Mouse (Mus musculus) embryonic facial prominence, embryonic 11.5 days (tissue): ENCODE data around the gene Srsf7. TPM values are rescaled to one million over a fixed set of nuclear protein-coding genes. Genes with fewer than 3 reads are reported as not detected.
A peak's percentile ranks its signal among the peaks of the same experiment; 100 is the strongest.
"Not testable (repeated sequence)": the region's sequence is repeated elsewhere in the genome, so short reads cannot be mapped to it uniquely, and the experiment has no call there.

Experiments used
- ATAC-seq: fragments of 200-750 bp; cut with Nextera tagmentation; replicated peaks from 2 replicates; pipeline ENCODE4 v1.8.0; 2017; ENCODE audit warnings: low read depth; ENCODE audit not compliant: insufficient number of reproducible peaks, low FRiP score, low TSS enrichment
- DNase-seq: peaks from one replicate; pipeline ENCODE4 v3.0.0-alpha.2; 2015; ENCODE audit warnings: low spot score
- H3K27ac ChIP-seq: fragments of 300-500 bp; sonication (generic); replicated peaks from 2 replicates; pipeline ENCODE4 v1.5.1; 2014; ENCODE audit warnings: mild to moderate bottlenecking, low read depth, low read length, control low read depth
- H3K27me3 ChIP-seq: fragments of 300-500 bp; sonication (generic); 2 replicates; pipeline ENCODE4 v1.6.1; 2014; ENCODE audit warnings: mild to moderate bottlenecking, low read length, moderate library complexity, mixed read lengths; ENCODE audit not compliant: control insufficient read depth, insufficient read depth
- H3K36me3 ChIP-seq: fragments of 300-500 bp; sonication (generic); replicated peaks from 2 replicates; pipeline ENCODE4 v1.6.1; 2014; ENCODE audit warnings: low read depth, mild to moderate bottlenecking, low read length, moderate library complexity, mixed read lengths; ENCODE audit not compliant: control insufficient read depth, insufficient read depth
- H3K4me1 ChIP-seq: fragments of 300-500 bp; sonication (generic); 2 replicates; pipeline ENCODE4 v1.6.1; 2014; ENCODE audit warnings: low read length, mixed read lengths; ENCODE audit not compliant: control insufficient read depth, insufficient read depth
- H3K4me2 ChIP-seq: fragments of 300-500 bp; sonication (generic); 2 replicates; pipeline ENCODE4 v1.6.1; 2014; ENCODE audit warnings: low read depth, mild to moderate bottlenecking, control low read depth, low read length, moderate library complexity
- H3K4me3 ChIP-seq: fragments of 300-500 bp; sonication (generic); 2 replicates; pipeline ENCODE4 v1.5.1; 2014; ENCODE audit warnings: low read depth, low read length, control low read depth
- H3K9ac ChIP-seq: fragments of 300-500 bp; sonication (generic); replicated peaks from 2 replicates; pipeline ENCODE4 v1.6.1; 2014; ENCODE audit warnings: mild to moderate bottlenecking, control low read depth, low read length
- H3K9me3 ChIP-seq: fragments of 300-500 bp; sonication (generic); replicated peaks from 2 replicates; pipeline ENCODE4 v1.6.1; 2016; ENCODE audit warnings: mild to moderate bottlenecking, low read length, inconsistent platforms, mixed read lengths; ENCODE audit not compliant: control insufficient read depth
- WGBS: fragments of 180-500 bp; shearing (Covaris S2); extraction: QIAGEN DNeasy Blood & Tissue Kit; methylation state at CpG from one replicate; pipeline ENCODE4 v1.1.7; 2014; 5-methylcytosine and 5-hydroxymethylcytosine counted together
- polyA plus RNA-seq: library from polyadenylated mRNA; unstranded; fragments of >200 nt; fragmentation: Nextera tagmentation; extraction: Ambion mirVana; gene quantifications from 2 replicates; pipeline ENCODE4 v1.2.1, GENCODE M21; 2014

Gene Srsf7
- polyA plus RNA-seq, 1 experiment from 2014 or later: 1,051 TPM

DNA sequence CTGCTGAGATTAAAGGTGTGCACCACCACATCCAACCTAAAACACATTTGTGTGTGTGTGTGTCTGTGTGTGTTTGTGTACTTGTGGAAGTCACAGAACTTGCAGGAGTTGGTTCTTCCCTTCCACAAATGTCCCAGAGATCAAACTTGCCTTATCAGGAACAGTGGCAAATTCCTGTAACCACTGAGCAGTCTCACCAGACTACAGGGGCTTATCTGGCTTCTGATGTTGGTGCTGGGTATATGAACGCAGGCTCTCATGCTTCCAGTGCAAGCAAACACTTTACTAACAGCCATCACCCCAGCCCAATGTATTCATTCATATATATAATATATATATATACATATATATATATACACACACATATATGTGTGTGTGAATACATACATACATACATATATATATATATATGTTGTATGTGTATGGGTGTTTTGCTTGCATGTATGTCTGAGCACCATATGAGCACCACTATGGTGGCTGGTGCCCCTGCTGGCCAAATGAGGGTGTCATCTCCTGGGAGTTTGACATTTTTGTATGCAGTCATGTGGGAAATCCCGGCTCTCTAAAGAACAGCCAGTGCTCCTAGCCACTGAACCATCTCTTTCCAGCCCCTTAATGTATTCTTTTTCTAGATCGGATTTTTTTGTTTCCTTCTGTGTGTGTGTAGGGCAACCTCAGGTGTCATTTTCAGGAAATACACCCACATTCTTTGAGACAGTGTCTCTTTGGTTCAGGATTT is 15.0 kb upstream of the Srsf7 start:
- no peak overlapping the region for H3K9ac ChIP-seq
- no peak overlapping the region for H3K27ac ChIP-seq
- 75% methylated on average over 3 of the region's 3 CpGs for WGBS
- no peaks in the 10 kb centered on the region for H3K9me3 ChIP-seq
- ATAC-seq (no peak), DNase-seq (no peak)
- no peak overlapping the region for H3K4me3 ChIP-seq
- no peaks in the 10 kb centered on the region for H3K27me3 ChIP-seq
- no peaks in the 10 kb centered on the region for H3K36me3 ChIP-seq
- no peaks in the 10 kb centered on the region for H3K4me1 ChIP-seq
- H3K4me2 ChIP-seq: no peak overlapping the region

DNA sequence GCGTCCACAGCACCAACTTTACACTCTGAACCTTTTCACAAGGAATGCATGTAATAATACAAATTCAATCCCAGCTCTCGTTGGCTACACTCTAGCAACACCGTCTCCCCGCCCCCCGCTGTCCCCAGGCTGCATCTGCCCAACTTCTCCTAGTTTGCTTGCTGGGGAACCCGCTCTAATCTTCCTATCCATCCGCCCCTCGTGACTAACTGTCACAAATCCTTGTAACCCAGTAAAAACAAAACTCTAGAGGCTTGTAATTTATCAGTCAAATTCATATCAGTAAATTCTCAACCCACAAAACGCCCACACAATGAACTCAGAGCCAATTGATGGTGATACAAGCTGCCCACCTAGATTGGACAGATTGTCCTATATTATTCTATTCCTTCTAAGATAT is 14.1 kb upstream of the Srsf7 start:
- no peak overlapping the region for H3K9ac ChIP-seq
- DNase-seq (no peak), ATAC-seq (no peak)
- H3K36me3 ChIP-seq: no peaks in the 10 kb centered on the region
- no peaks in the 10 kb centered on the region for H3K27me3 ChIP-seq
- no peak overlapping the region for H3K4me3 ChIP-seq
- WGBS: 65% methylated on average over 9 of the region's 9 CpGs
- no peaks in the 10 kb centered on the region for H3K4me1 ChIP-seq
- no peak overlapping the region for H3K27ac ChIP-seq
- no peaks in the 10 kb centered on the region for H3K9me3 ChIP-seq
- no peak overlapping the region for H3K4me2 ChIP-seq

GRCm38 (mm10) chr17:80220131-80220530 is 13.0 kb upstream of the Srsf7 start:
- DNase-seq (no peak), ATAC-seq (no peak)
- Histone ChIP-seq H3K9ac (no peak overlapping the region), H3K36me3 (no peaks in the 10 kb centered on the region), H3K27ac (no peak overlapping the region), H3K4me3 (no peak overlapping the region), H3K27me3 (no peaks in the 10 kb centered on the region), H3K4me2 (no peak overlapping the region), H3K9me3 (no peaks in the 10 kb centered on the region), H3K4me1 (no peaks in the 10 kb centered on the region)
- 75% methylated on average over 2 of the region's 2 CpGs for WGBS

GRCm38 (mm10) chr17:80213998-80214397 is 6.9 kb upstream of the Srsf7 start:
- DNase-seq, H3K27me3 ChIP-seq, H3K9ac ChIP-seq, H3K4me1 ChIP-seq, H3K9me3 ChIP-seq, H3K4me3 ChIP-seq, ATAC-seq, H3K27ac ChIP-seq, H3K4me2 ChIP-seq, H3K36me3 ChIP-seq: not testable (repeated sequence)
- WGBS: 86% methylated on average over 4 of the region's 4 CpGs

- no peaks in the 10 kb centered on the region for H3K9me3 ChIP-seq
- no peaks in the 10 kb centered on the region for H3K27me3 ChIP-seq
- no peaks in the 10 kb centered on the region for H3K4me1 ChIP-seq
- peaks cover 7% of the 10 kb centered on the region for H3K36me3 ChIP-seq
- DNase-seq (peak; percentile 70), ATAC-seq (peak; percentile 73)
- 0% methylated on average over 36 of the region's 36 CpGs for WGBS
- H3K4me3 ChIP-seq: peak overlapping the region; percentile 94
- peak overlapping the region; percentile 50 for H3K4me2 ChIP-seq
- H3K27ac ChIP-seq: peak overlapping the region; percentile 98
- H3K9ac ChIP-seq: peak overlapping the region; percentile 97
Observed at GRCm38 (mm10) chr17:80206301-80206670, 821 bp downstream of the Srsf7 start.

DNA sequence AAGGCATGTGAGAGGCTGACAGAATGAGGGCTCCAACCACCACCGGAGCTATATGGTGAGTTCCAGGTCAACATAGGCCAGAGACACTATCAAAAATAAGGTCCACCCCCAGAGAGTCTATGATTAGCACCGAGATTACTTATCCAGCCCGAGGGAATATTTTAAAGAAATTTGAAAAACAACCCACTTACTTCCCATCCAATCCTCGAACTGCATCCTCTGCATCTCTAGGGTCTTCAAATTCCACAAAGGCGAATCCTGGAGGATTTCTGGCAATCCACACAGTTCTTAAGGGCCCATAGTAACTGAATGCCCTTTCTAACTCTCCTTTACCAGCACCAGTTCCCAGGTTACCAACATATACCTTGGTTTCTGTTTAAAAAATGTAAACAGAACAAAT is 1.4 kb downstream of the Srsf7 start:
- H3K4me3 ChIP-seq: peak overlapping the region; percentile 94
- H3K9me3 ChIP-seq: no peaks in the 10 kb centered on the region
- H3K9ac ChIP-seq: peak overlapping the region; percentile 97
- H3K27ac ChIP-seq: no peak overlapping the region
- ATAC-seq: no peak
- DNase-seq: no peak
- no peaks in the 10 kb centered on the region for H3K4me1 ChIP-seq
- H3K36me3 ChIP-seq: peaks cover 7% of the 10 kb centered on the region
- 31% methylated on average over 5 of the region's 5 CpGs for WGBS
- H3K4me2 ChIP-seq: peak overlapping the region; percentile 50
- H3K27me3 ChIP-seq: no peaks in the 10 kb centered on the region

GRCm38 (mm10) chr17:80199160-80199778 is 7.8 kb downstream of the Srsf7 start:
- no peaks in the 10 kb centered on the region for H3K9me3 ChIP-seq
- no peak overlapping the region for H3K4me3 ChIP-seq
- no peak for DNase-seq
- H3K27me3 ChIP-seq: no peaks in the 10 kb centered on the region
- H3K4me1 ChIP-seq: no peaks in the 10 kb centered on the region
- no peak overlapping the region for H3K27ac ChIP-seq
- ATAC-seq: peak; percentile 27; the same call in 1 of the 2 replicates
- no peak overlapping the region for H3K9ac ChIP-seq
- H3K4me2 ChIP-seq: no peak overlapping the region
- peaks cover 7% of the 10 kb centered on the region for H3K36me3 ChIP-seq
- 83% methylated on average over 3 of the region's 3 CpGs for WGBS

GRCm38 (mm10) chr17:80193075-80193474 is 14.0 kb downstream of the Srsf7 start:
- Histone ChIP-seq H3K27me3 (no peaks in the 10 kb centered on the region), H3K4me3 (no peak overlapping the region), H3K4me1 (no peaks in the 10 kb centered on the region), H3K9me3 (no peaks in the 10 kb centered on the region), H3K27ac (no peak overlapping the region), H3K9ac (no peak overlapping the region), H3K4me2 (no peak overlapping the region), H3K36me3 (no peaks in the 10 kb centered on the region)
- no peak for ATAC-seq
- 68% methylated on average over 5 of the region's 5 CpGs for WGBS
- DNase-seq: peak; percentile 69
